ENCODE assay signal across 9 mouse cellular contexts in genomic region chr4:150374651-150375447, GRCm38 (mm10).
A peak's percentile ranks its signal among the peaks of the same experiment; 100 is the strongest.
DNase-seq lines count a peak whose midpoint lies in the region; ATAC-seq and TF ChIP-seq lines count a peak whose summit lies in the region.
"Had no signal": no experiment of that assay in that cellular context is flagged by ENCODE, and none has a peak within 500 bp of the region (broad histone marks: within the 10 kb centered on the region; RNA-seq: fewer than 3 reads in every experiment).

No protein-coding gene starts in this region.

- peak overlapping the region; percentile 12 for H3K27ac ChIP-seq in lung, postnatal 0 days (ENCODE audit: low read length)
- no peak overlapping the region; the same call in 1 of the 2 replicates for H3K27ac ChIP-seq in intestine, postnatal 0 days (ENCODE audit: low read depth, low read length)
- peak overlapping the region; percentile 70 for H3K27ac ChIP-seq in neural tube, embryonic 14.5 days (ENCODE audit: low read depth, low read length)

- TF ChIP-seq CTCF in lung, postnatal 0 days (IDR thresholded peaks at IDR 0.05): 0 out of 2 replicates have a peak, but pooled peaks have one; percentile 8
- TF ChIP-seq CTCF in intestine, postnatal 0 days (IDR thresholded peaks at IDR 0.05; ENCODE audit: low read depth): peak; percentile 23; the same call in 1 of the 2 replicates

- H3K4me1 ChIP-seq in lung, postnatal 0 days (ENCODE audit: insufficient read depth, low read depth, low read length): peaks cover 31% of the 10 kb centered on the region; the same call in 1 of the 2 replicates
- H3K4me1 ChIP-seq in intestine, postnatal 0 days (replicated peaks; ENCODE audit: control insufficient read depth, insufficient read depth, low read length): peaks cover 17% of the 10 kb centered on the region
- peaks cover 56% of the 10 kb centered on the region for H3K4me1 ChIP-seq in neural tube, embryonic 14.5 days (ENCODE audit: control insufficient read depth, insufficient read depth, low read length)

- no peak overlapping the region for H3K9ac ChIP-seq in lung, postnatal 0 days (replicated peaks; ENCODE audit: low read depth)
- H3K9ac ChIP-seq in intestine, postnatal 0 days (ENCODE audit: low read depth, low read length): no peak overlapping the region
- peak overlapping the region; percentile 17; the same call in 1 of the 2 replicates for H3K9ac ChIP-seq in neural tube, embryonic 14.5 days (replicated peaks; ENCODE audit: low read depth, low read length)

- ATAC-seq in lung, postnatal 0 days: no peak
- ATAC-seq in intestine, postnatal 0 days: no peak
- no peak for ATAC-seq in neural tube, embryonic 14.5 days (ENCODE audit: low read depth)

- no peak overlapping the region for H3K4me2 ChIP-seq in lung, postnatal 0 days (replicated peaks; ENCODE audit: low read depth, low read length)
- H3K4me2 ChIP-seq in intestine, postnatal 0 days (replicated peaks; ENCODE audit: low read depth): peak overlapping the region; percentile 33
- H3K4me2 ChIP-seq in neural tube, embryonic 14.5 days (ENCODE audit: low read depth, low read length): peak overlapping the region; percentile 97

- 31% methylated on average over 9 of the region's 9 CpGs for WGBS in lung, postnatal 0 days
- WGBS in intestine, postnatal 0 days: 30% methylated on average over 9 of the region's 9 CpGs
- 15% methylated on average over 9 of the region's 9 CpGs for WGBS in neural tube, embryonic 14.5 days

- no peaks in the 10 kb centered on the region for H3K27me3 ChIP-seq in lung, postnatal 0 days (replicated peaks; ENCODE audit: insufficient read depth, low read length)
- no peaks in the 10 kb centered on the region for H3K27me3 ChIP-seq in intestine, postnatal 0 days (replicated peaks; ENCODE audit: control insufficient read depth, insufficient read depth, low read length)
- no peaks in the 10 kb centered on the region for H3K27me3 ChIP-seq in neural tube, embryonic 14.5 days (ENCODE audit: control insufficient read depth, insufficient read depth, low read length)

- DNase-seq in adrenal gland, postnatal 14 days: peak; percentile 23
- DNase-seq in adrenal gland, adult 18-20 months (ENCODE audit: low spot score in 2 of 2): no peak
- no peak for DNase-seq in lung, postnatal 0 days (ENCODE audit: low spot score)
- no peak for DNase-seq in lung, adult 18-20 months
- DNase-seq in T-cell, adult 2 months (ENCODE audit: low spot score): no peak
- DNase-seq in embryo, embryonic 11 days: no peak
- DNase-seq: adrenal gland, postnatal 25 days had no signal

- H3K36me3 ChIP-seq in lung, postnatal 0 days (ENCODE audit: insufficient read depth, low read length): no peaks in the 10 kb centered on the region
- no peaks in the 10 kb centered on the region for H3K36me3 ChIP-seq in intestine, postnatal 0 days (ENCODE audit: control insufficient read depth, insufficient read depth)
- no peaks in the 10 kb centered on the region for H3K36me3 ChIP-seq in neural tube, embryonic 14.5 days (ENCODE audit: control insufficient read depth, insufficient read depth, low read length)

- H3K4me3 ChIP-seq in lung, postnatal 0 days (ENCODE audit: low read depth, low read length): no peak overlapping the region
- no peak overlapping the region for H3K4me3 ChIP-seq in intestine, postnatal 0 days (ENCODE audit: low read depth, low read length)
- no peak overlapping the region for H3K4me3 ChIP-seq in neural tube, embryonic 14.5 days (ENCODE audit: low read depth, low read length)

- no peaks in the 10 kb centered on the region for H3K9me3 ChIP-seq in lung, postnatal 0 days (ENCODE audit: low read length)
- no peaks in the 10 kb centered on the region for H3K9me3 ChIP-seq in intestine, postnatal 0 days (ENCODE audit: control insufficient read depth)
- no peaks in the 10 kb centered on the region for H3K9me3 ChIP-seq in neural tube, embryonic 14.5 days (ENCODE audit: control insufficient read depth, low read length)

- no peak for TF ChIP-seq EP300 in lung, postnatal 0 days (IDR thresholded peaks at IDR 0.05)
